13 mouse cellular contexts compared by ENCODE assay signal in genomic region chr5:148346543-148346942, GRCm38 (mm10). TPM values are rescaled to one million over a fixed set of nuclear protein-coding genes. Genes with fewer than 3 reads are reported as not detected.
DNase-seq lines count a peak whose midpoint lies in the region; ATAC-seq and TF ChIP-seq lines count a peak whose summit lies in the region.
"Had no signal": no experiment of that assay in that cellular context is flagged by ENCODE, and none has a peak within 500 bp of the region (broad histone marks: within the 10 kb centered on the region; RNA-seq: fewer than 3 reads in every experiment).

No protein-coding gene starts in this region.

- H3K79me2 ChIP-seq in MEL (ENCODE audit: control insufficient read depth, insufficient read depth, low read length, poor library complexity), result no peaks in the 10 kb centered on the region

- no peak overlapping the region for H3K4me3 ChIP-seq in cerebellum, adult 2 months (replicated peaks; ENCODE audit: insufficient read depth, low read depth, low read length)
- H3K4me3 ChIP-seq in liver, embryonic 14.5 days (ENCODE audit: insufficient read depth in 1 of 2, low read depth in 2 of 2, low read length in 2 of 2), result no peak overlapping the region
- no peak overlapping the region for H3K4me3 ChIP-seq in MEL (ENCODE audit: control insufficient read depth in 1 of 2, insufficient read depth in 1 of 2, low read depth in 2 of 2, low read length in 2 of 2)
- H3K4me3 ChIP-seq: heart, embryonic 15.5 days; neural tube, embryonic 12.5 days had no signal

- no peak overlapping the region for H3K9ac ChIP-seq in liver, embryonic 14.5 days (replicated peaks)
- no peak overlapping the region for H3K9ac ChIP-seq in MEL (ENCODE audit: control insufficient read depth, low read depth, low read length, poor library complexity, severe bottlenecking)
- H3K9ac ChIP-seq: heart, embryonic 15.5 days; neural tube, embryonic 12.5 days had no signal

- ATAC-seq in liver, embryonic 14.5 days (ENCODE audit: insufficient read depth), result no peak
- peak; percentile 73 for ATAC-seq in megakaryocyte progenitor cell, adult 5-6 weeks (replicated peaks; ENCODE audit: poor library complexity)
- ATAC-seq: forebrain, embryonic 16.5 days had no signal

- H3K36me3 ChIP-seq in liver, embryonic 14.5 days (replicated peaks; ENCODE audit: control insufficient read depth, insufficient read depth, low read depth), result peaks cover 29% of the 10 kb centered on the region
- peaks cover 4 to 49% of the 10 kb centered on the region in 2 experiments for H3K36me3 ChIP-seq in MEL (ENCODE audit: control insufficient read depth in 1 of 2, insufficient read depth in 2 of 2, low read length in 2 of 2)
- H3K36me3 ChIP-seq: heart, embryonic 15.5 days; neural tube, embryonic 12.5 days had no signal

- no peak for TF ChIP-seq EP300 in liver, embryonic 14.5 days (IDR thresholded peaks at IDR 0.05; ENCODE audit: low read depth)
- no peak for TF ChIP-seq EP300 in MEL (IDR thresholded peaks at IDR 0.05; ENCODE audit: low read depth in 1 of 2, low read length in 2 of 2)

- H3K4me2 ChIP-seq in liver, embryonic 14.5 days (ENCODE audit: low read depth), result no peak overlapping the region
- H3K4me2 ChIP-seq: heart, embryonic 15.5 days; neural tube, embryonic 12.5 days had no signal

- no peak for DNase-seq in cerebellum, adult 2 months
- DNase-seq in cerebellum, adult 9-11 months, result no peak
- no peak for DNase-seq in liver, embryonic 14.5 days (ENCODE audit: low read depth in 3 of 3, low spot score in 3 of 3)
- DNase-seq in liver (no peak), MEL (ENCODE audit: low read depth, low spot score) (peak; percentile 60)
- no peak for DNase-seq in left cerebral cortex, postnatal 10 days (ENCODE audit: extremely low spot score in 1 of 2, low spot score in 2 of 2)
- DNase-seq in kidney, adult 11 months, result no peak
- DNase-seq: kidney, adult 18-20 months; right cerebral cortex, postnatal 25 days had no signal

- peak; percentile 18; the same call in 1 of the 2 replicates for TF ChIP-seq CTCF in cerebellum, adult 2 months (IDR thresholded peaks at IDR 0.05; ENCODE audit: borderline replicate concordance, insufficient read depth, low read depth, low read length)
- TF ChIP-seq CTCF in liver, embryonic 14.5 days (IDR thresholded peaks at IDR 0.05; ENCODE audit: low read depth), result peak; percentile 81
- peak; percentile 50 to 70 (median 65) for TF ChIP-seq CTCF in MEL (IDR thresholded peaks at IDR 0.05 in 2 of 3, conservative IDR thresholded peaks at IDR 0.05 in 1 of 3; ENCODE audit: control insufficient read depth in 1 of 3, insufficient read depth in 1 of 3, low read depth in 2 of 3, low read length in 3 of 3, poor library complexity in 1 of 3, severe bottlenecking in 1 of 3)

- H3K4me1 ChIP-seq in cerebellum, adult 2 months (ENCODE audit: control insufficient read depth, insufficient read depth, low read length), result no peaks in the 10 kb centered on the region
- H3K4me1 ChIP-seq in liver, embryonic 14.5 days (replicated peaks; ENCODE audit: control insufficient read depth in 2 of 2, insufficient read depth in 2 of 2, low read length in 1 of 2), result no peaks in the 10 kb centered on the region; a peak in 1 of 4 replicates
- H3K4me1 ChIP-seq in MEL (ENCODE audit: control insufficient read depth in 1 of 2, insufficient read depth in 2 of 2, low read length in 2 of 2), result no peaks in the 10 kb centered on the region

- WGBS in cerebellum, adult 2 months, result 94% methylated on average over 8 of the region's 8 CpGs
- WGBS in liver, embryonic 14.5 days (ENCODE audit: insufficient replicate concordance), result 80% methylated on average over 8 of the region's 8 CpGs

- TF ChIP-seq RAD21 in MEL (IDR thresholded peaks at IDR 0.05; ENCODE audit: low read depth, low read length), result peak; percentile 44

- no peak overlapping the region for H3K27ac ChIP-seq in cerebellum, adult 2 months (ENCODE audit: insufficient read depth, low read length)
- no peak overlapping the region for H3K27ac ChIP-seq in liver, embryonic 14.5 days
- H3K27ac ChIP-seq in MEL (ENCODE audit: control insufficient read depth, low read depth, low read length), result no peak overlapping the region
- H3K27ac ChIP-seq: heart, embryonic 15.5 days; neural tube, embryonic 12.5 days had no signal

- no peaks in the 10 kb centered on the region for H3K27me3 ChIP-seq in cerebellum, adult 2 months (ENCODE audit: control insufficient read depth, insufficient read depth, low read length)
- H3K27me3 ChIP-seq in liver, embryonic 14.5 days (ENCODE audit: control insufficient read depth, insufficient read depth, low read length), result no peaks in the 10 kb centered on the region
- no peaks in the 10 kb centered on the region for H3K27me3 ChIP-seq in MEL (ENCODE audit: control insufficient read depth in 1 of 2, insufficient read depth in 2 of 2, low read length in 2 of 2)
- H3K27me3 ChIP-seq: heart, embryonic 15.5 days; neural tube, embryonic 12.5 days had no signal

- no peak for TF ChIP-seq POLR2A in cerebellum, adult 2 months (IDR thresholded peaks at IDR 0.05; ENCODE audit: borderline replicate concordance, insufficient read depth, low read length)
- TF ChIP-seq POLR2A in MEL (IDR thresholded peaks at IDR 0.05; ENCODE audit: control insufficient read depth in 1 of 2, insufficient read depth in 1 of 2, low read depth in 1 of 2, low read length in 2 of 2, poor library complexity in 1 of 2), result no peak

- intact Hi-C loops in left cerebral cortex, postnatal 10 days (cut with DNase I), result no loop called here

- H3K9me3 ChIP-seq in liver, embryonic 14.5 days (ENCODE audit: control insufficient read depth, low read length), result no peaks in the 10 kb centered on the region
- no peaks in the 10 kb centered on the region for H3K9me3 ChIP-seq in MEL (replicated peaks; ENCODE audit: insufficient read depth, low read length)
- H3K9me3 ChIP-seq: heart, embryonic 15.5 days; neural tube, embryonic 12.5 days had no signal

TF ChIP-seq in MEL, 35 proteins besides CTCF, POLR2A, EP300 and RAD21:
- peak; percentile 21; the same call in 1 of the 2 replicates for TF ChIP-seq ZC3H11A (IDR thresholded peaks at IDR 0.05; ENCODE audit: low read depth, low read length)
- TF ChIP-seq BHLHE40 (IDR thresholded peaks at IDR 0.05; ENCODE audit: borderline replicate concordance, low read depth, low read length), result no peak
- no peak for TF ChIP-seq NRF1 (IDR thresholded peaks at IDR 0.05; ENCODE audit: insufficient read depth, low read depth, low read length, poor library complexity, severe bottlenecking)
- no peak for TF ChIP-seq ZKSCAN1 (IDR thresholded peaks at IDR 0.05; ENCODE audit: low read depth, low read length)
- no peak for TF ChIP-seq ETS1 (IDR thresholded peaks at IDR 0.05; ENCODE audit: low read depth, low read length)
- no peak for TF ChIP-seq MYC (IDR thresholded peaks at IDR 0.05; ENCODE audit: low read depth, low read length)
- no peak for TF ChIP-seq TBP (IDR thresholded peaks at IDR 0.05; ENCODE audit: low read depth, low read length)
- TF ChIP-seq JUND (IDR thresholded peaks at IDR 0.05; ENCODE audit: low read depth, low read length), result no peak
- TF ChIP-seq CHD1 (IDR thresholded peaks at IDR 0.05; ENCODE audit: low read depth, low read length), result no peak
- peak; percentile 54 for TF ChIP-seq SMC3 (IDR thresholded peaks at IDR 0.05; ENCODE audit: low read depth, low read length)
- no peak for TF ChIP-seq SIN3A (IDR thresholded peaks at IDR 0.05; ENCODE audit: low read length)
- TF ChIP-seq POLR2AphosphoS2 (IDR thresholded peaks at IDR 0.05; ENCODE audit: low read length), result no peak
- TF ChIP-seq MYB (IDR thresholded peaks at IDR 0.05; ENCODE audit: low read depth, low read length), result no peak

RNA-seq across cellular contexts. Expression of gene Slc7a1, which starts 53.2 kb away (rescaled TPM):
- 10.5 and 10.7 TPM in 2 replicates for polyA plus RNA-seq in cerebellum, adult 2 months (2012; rRNA removed)
- 4.7 and 4.8 TPM in 2 replicates for polyA plus RNA-seq in liver, embryonic 14.5 days (2012; rRNA removed)
- polyA plus RNA-seq in liver, embryonic 14.5 days (2014; fragmentation: Nextera tagmentation; extraction: Ambion mirVana), result 17.7 and 20.3 TPM in 2 replicates
- 64.1 and 90.2 TPM in 2 replicates for total RNA-seq in MEL (2012; rRNA removed)
- polyA plus RNA-seq in MEL (2012; ENCODE audit: insufficient read depth in 1 of 2, insufficient read length in 2 of 2, low read depth in 1 of 2, low replicate concordance in 2 of 2, missing spikeins in 1 of 2), result 100 to 1,000 TPM in 1 of 2 experiments, 10 to 100 TPM in 1; 80.9 to 133 TPM
- total RNA-seq in megakaryocyte progenitor cell, adult 5-6 weeks (2015), result 36.0 and 37.7 TPM in 2 replicates
- total RNA-seq in megakaryocyte progenitor cell, adult 5-6 weeks (2017), result 14.9 and 15.3 TPM in 2 replicates
- 10 to 100 TPM; 70.9 to 74.5 TPM for total RNA-seq in left cerebral cortex, postnatal 10 days (2021)

Comparison
In these comparisons a context has a peak if more than half of its experiments do, and no peak if none do; other contexts are left out.
1. CTCF ChIP-seq: peak in every context shown above with its lines; median percentile 81 in liver, embryonic 14.5 days; 65 in MEL; 18 in cerebellum, adult 2 months.